Mouse (Mus musculus) myocyte (in vitro differentiated cells): Measurements from ENCODE around the gene Fscn2.

Experiments used
- CEBPB ChIP-seq: IDR thresholded peaks from 2 replicates; pipeline ENCODE4 v1.6.1; 2011; ENCODE audit warnings: mild to moderate bottlenecking, moderate library complexity; ENCODE audit not compliant: poor library complexity, insufficient read depth, severe bottlenecking
- E2F4 ChIP-seq: IDR thresholded peaks from one replicate; pipeline ENCODE4 v1.6.1; 2011; ENCODE audit warnings: mild to moderate bottlenecking, control low read depth, moderate library complexity; ENCODE audit not compliant: insufficient read depth
- MAX ChIP-seq: IDR thresholded peaks from one replicate; pipeline ENCODE4 v1.6.1; 2011; ENCODE audit warnings: low read depth, mild to moderate bottlenecking, control low read depth
- MYOD1 ChIP-seq, 3 experiments: IDR thresholded peaks; one replicate each; pipeline ENCODE4 v1.6.1; 2011; ENCODE audit warnings: control low read depth in 2 of 3, low read depth in 2 of 3, mild to moderate bottlenecking in 2 of 3, moderate library complexity in 1 of 3; ENCODE audit not compliant: insufficient read length in 2 of 3, control insufficient read depth in 1 of 3
- POLR2A ChIP-seq: IDR thresholded peaks from one replicate; pipeline ENCODE4 v1.6.1; 2011; ENCODE audit warnings: low read depth, mild to moderate bottlenecking, control low read depth, moderate library complexity; ENCODE audit not compliant: insufficient read length
- POLR2AphosphoS2 ChIP-seq: IDR thresholded peaks from one replicate; pipeline ENCODE4 v1.6.1; 2011; ENCODE audit warnings: low read depth, control low read depth; ENCODE audit not compliant: insufficient read length
- TCF12 ChIP-seq: IDR thresholded peaks from one replicate; pipeline ENCODE4 v1.6.1; 2011; ENCODE audit warnings: mild to moderate bottlenecking, control low read depth; ENCODE audit not compliant: poor library complexity, insufficient read depth, severe bottlenecking
- USF1 ChIP-seq: IDR thresholded peaks from one replicate; pipeline ENCODE4 v1.6.1; 2011; ENCODE audit warnings: low read depth, mild to moderate bottlenecking, control low read depth, moderate library complexity

GRCm38 (mm10) chr11:120373820-120374586, 12.7 kb downstream of the Fscn2 start:
- TF ChIP-seq E2F4 = no peak
- no peak for TF ChIP-seq POLR2A
- TF ChIP-seq CEBPB = no peak
- TF ChIP-seq POLR2AphosphoS2 = no peak
- TF ChIP-seq MYOD1 (IDR thresholded peaks at IDR 0.05; ENCODE audit: control insufficient read depth in 1 of 3, insufficient read length in 2 of 3, low read depth in 2 of 3) = no peak
- TF ChIP-seq USF1 = no peak
- TF ChIP-seq MAX = no peak
- TF ChIP-seq TCF12 = no peak
